Mouse (Mus musculus): ENCODE data around the gene Tmem252. TPM values are rescaled to one million over a fixed set of nuclear protein-coding genes. Genes with fewer than 3 reads are reported as not detected.

The Tmem252 gene
- total and polyA plus RNA-seq, 3 experiments = not detected

- TF ChIP-seq MEF2A (IDR thresholded peaks at IDR 0.05; ENCODE audit: extremely low read depth, insufficient replicate concordance, low read depth, low read length, poor library complexity, severe bottlenecking) (no peak), CHD2 (IDR thresholded peaks at IDR 0.05; ENCODE audit: low read length) (no peak)
These were observed 26.1 kb downstream of the Tmem252 start (continued) for GRCm38 (mm10) chr19:24699910-24700309.

GRCm38 (mm10) chr19:24700664-24701063, 26.9 kb downstream of the Tmem252 start:
- Histone ChIP-seq H3K27ac (ENCODE audit: control insufficient read depth, low read depth, low read length) (no peak overlapping the region), H3K27me3 (ENCODE audit: control insufficient read depth in 1 of 2, insufficient read depth in 2 of 2, low read length in 2 of 2) (no peaks in the 10 kb centered on the region; a peak in 1 of 4 replicates), H3K9me3 (replicated peaks; ENCODE audit: insufficient read depth, low read length) (no peaks in the 10 kb centered on the region), H3K4me1 (ENCODE audit: control insufficient read depth in 1 of 2, insufficient read depth in 2 of 2, low read length in 2 of 2) (no peaks in the 10 kb centered on the region), H3K79me2 (ENCODE audit: control insufficient read depth, insufficient read depth, low read length, poor library complexity) (no peaks in the 10 kb centered on the region), H3K9ac (ENCODE audit: control insufficient read depth, low read depth, low read length, poor library complexity, severe bottlenecking) (no peak overlapping the region), H3K4me3 (ENCODE audit: control insufficient read depth in 1 of 2, insufficient read depth in 1 of 2, low read depth in 2 of 2, low read length in 2 of 2) (no peak overlapping the region), H3K36me3 (ENCODE audit: control insufficient read depth in 1 of 2, insufficient read depth in 2 of 2, low read length in 2 of 2) (no peaks in the 10 kb centered on the region)
- TF ChIP-seq SIN3A (IDR thresholded peaks at IDR 0.05; ENCODE audit: low read length) = no peak
- TF ChIP-seq NELFE (IDR thresholded peaks at IDR 0.05; ENCODE audit: low read depth, low read length) = no peak
- no peak for TF ChIP-seq MEF2A (IDR thresholded peaks at IDR 0.05; ENCODE audit: extremely low read depth, insufficient replicate concordance, low read depth, low read length, poor library complexity, severe bottlenecking)
- no peak for TF ChIP-seq MAX (IDR thresholded peaks at IDR 0.05; ENCODE audit: low read length)
- no peak for TF ChIP-seq MXI1 (IDR thresholded peaks at IDR 0.05; ENCODE audit: low read depth, low read length)
- no peak for TF ChIP-seq RAD21 (IDR thresholded peaks at IDR 0.05; ENCODE audit: low read depth, low read length)
- no peak for DNase-seq (ENCODE audit: low read depth, low spot score)

- H3K4me3 ChIP-seq (ENCODE audit: control insufficient read depth in 1 of 2, insufficient read depth in 1 of 2, low read depth in 2 of 2, low read length in 2 of 2) = no peak overlapping the region
- TF ChIP-seq ZC3H11A (IDR thresholded peaks at IDR 0.05; ENCODE audit: low read depth, low read length) (no peak), RCOR1 (IDR thresholded peaks at IDR 0.05; ENCODE audit: low read depth, low read length) (no peak), GABPA (IDR thresholded peaks at IDR 0.05; ENCODE audit: low read depth, low read length) (no peak), TCF12 (IDR thresholded peaks at IDR 0.05; ENCODE audit: low read depth, low read length) (no peak), ZNF384 (IDR thresholded peaks at IDR 0.05; ENCODE audit: low read depth, low read length) (no peak), MEF2A (IDR thresholded peaks at IDR 0.05; ENCODE audit: extremely low read depth, insufficient replicate concordance, low read depth, low read length, poor library complexity, severe bottlenecking) (no peak), HCFC1 (IDR thresholded peaks at IDR 0.05; ENCODE audit: low read depth, low read length) (no peak), CTCF (IDR thresholded peaks at IDR 0.05 in 2 of 3, conservative IDR thresholded peaks at IDR 0.05 in 1 of 3; ENCODE audit: control insufficient read depth in 1 of 3, insufficient read depth in 1 of 3, low read depth in 2 of 3, low read length in 3 of 3, poor library complexity in 1 of 3, severe bottlenecking in 1 of 3) (peak in 2 of 3 experiments; percentile 9 to 17; a peak in 1 of 6 replicates)
- no peaks in the 10 kb centered on the region for H3K4me1 ChIP-seq (ENCODE audit: control insufficient read depth in 1 of 2, insufficient read depth in 2 of 2, low read length in 2 of 2)
- no peak overlapping the region for H3K27ac ChIP-seq (ENCODE audit: control insufficient read depth, low read depth, low read length)
- no peaks in the 10 kb centered on the region; a peak in 1 of 4 replicates for H3K27me3 ChIP-seq (ENCODE audit: control insufficient read depth in 1 of 2, insufficient read depth in 2 of 2, low read length in 2 of 2)
- DNase-seq (ENCODE audit: low read depth, low spot score) = no peak
- H3K9ac ChIP-seq (ENCODE audit: control insufficient read depth, low read depth, low read length, poor library complexity, severe bottlenecking) = no peak overlapping the region
- no peaks in the 10 kb centered on the region for H3K9me3 ChIP-seq (replicated peaks; ENCODE audit: insufficient read depth, low read length)
- H3K79me2 ChIP-seq (ENCODE audit: control insufficient read depth, insufficient read depth, low read length, poor library complexity) = no peaks in the 10 kb centered on the region
- no peaks in the 10 kb centered on the region for H3K36me3 ChIP-seq (ENCODE audit: control insufficient read depth in 1 of 2, insufficient read depth in 2 of 2, low read length in 2 of 2)
These were observed 27.9 kb downstream of the Tmem252 start for GRCm38 (mm10) chr19:24701716-24702115.
